Mouse (Mus musculus) right cerebral cortex, postnatal 10 days (tissue): ENCODE measurements around the gene Tmem217.

Experiments
- DNase-seq, 2 experiments: peaks; one replicate each; pipeline ENCODE4 v3.0.0; 2021; ENCODE audit warnings: low spot score in 2 of 2

Tmem217 gene

GRCm38 (mm10) chr17:29552162-29552732 lies at the start of gene Tmem217:
Gene Tmem217, minus strand, starts transcription at chr17:29552385.
- no peak for DNase-seq

- DNase-seq, result no peak
These were observed 49.2 kb upstream of the Tmem217 start for GRCm38 (mm10) chr17:29601391-29601790.

GRCm38 (mm10) chr17:29599537-29599936 lies 47.4 kb upstream of the Tmem217 start:
- no peak for DNase-seq

- DNase-seq, result no peak
These were observed 46.9 kb upstream of the Tmem217 start for GRCm38 (mm10) chr17:29599051-29599450.

- no peak for DNase-seq
These were observed 44.6 kb upstream of the Tmem217 start for GRCm38 (mm10) chr17:29596771-29597132.

GRCm38 (mm10) chr17:29595891-29596770 lies 43.9 kb upstream of the Tmem217 start:
- DNase-seq, result no peak

GRCm38 (mm10) chr17:29589221-29589898 lies 37.2 kb upstream of the Tmem217 start:
- DNase-seq, result peak; percentile 43 to 50

GRCm38 (mm10) chr17:29586921-29587320 lies 34.7 kb upstream of the Tmem217 start:
- DNase-seq, result no peak

- no peak for DNase-seq
These were observed 33.3 kb upstream of the Tmem217 start for GRCm38 (mm10) chr17:29585446-29585845.

- no peak for DNase-seq
These were observed 32.6 kb upstream of the Tmem217 start for GRCm38 (mm10) chr17:29584737-29585136.

- DNase-seq, result no peak
These were observed 32.1 kb upstream of the Tmem217 start for GRCm38 (mm10) chr17:29584306-29584705.

GRCm38 (mm10) chr17:29583569-29583968 lies 31.4 kb upstream of the Tmem217 start:
- no peak for DNase-seq

GRCm38 (mm10) chr17:29579579-29580126 lies 27.5 kb upstream of the Tmem217 start:
- no peak for DNase-seq

- DNase-seq, result no peak
These were observed 17.6 kb upstream of the Tmem217 start for GRCm38 (mm10) chr17:29569831-29570230.

GRCm38 (mm10) chr17:29568435-29568834 lies 16.2 kb upstream of the Tmem217 start:
- DNase-seq, result no peak

- no peak for DNase-seq
These were observed 13.3 kb upstream of the Tmem217 start for GRCm38 (mm10) chr17:29565521-29565920.

- DNase-seq, result no peak
These were observed 6.3 kb upstream of the Tmem217 start for GRCm38 (mm10) chr17:29558476-29558875.

GRCm38 (mm10) chr17:29556893-29557292 lies 4.7 kb upstream of the Tmem217 start:
- DNase-seq, result no peak

- no peak for DNase-seq
These were observed 4.3 kb upstream of the Tmem217 start for GRCm38 (mm10) chr17:29556456-29556855.

GRCm38 (mm10) chr17:29554176-29554575 lies 2.0 kb upstream of the Tmem217 start:
- no peak for DNase-seq

- peak in 1 of 2 experiments; percentile 12 for DNase-seq
These were observed 1.2 kb downstream of the Tmem217 start for GRCm38 (mm10) chr17:29551019-29551418.
